Mouse (Mus musculus) layer of hippocampus, adult 18-20 months (tissue): ENCODE measurements at regions not wholly inside any gene's neighbourhood (a gene's known extent, or its start where the extent isn't known, plus 50 kb on each side); places are given as distances from the start of the nearest gene placed in this dataset.
"Not testable (repeated sequence)": the region's sequence is repeated elsewhere in the genome, so short reads cannot be mapped to it uniquely, and the experiment has no call there.

Experiments
- DNase-seq, 2 experiments: peaks; one replicate each; pipeline ENCODE4 v3.0.0; 2022; ENCODE audit warnings: low spot score in 2 of 2

DNA sequence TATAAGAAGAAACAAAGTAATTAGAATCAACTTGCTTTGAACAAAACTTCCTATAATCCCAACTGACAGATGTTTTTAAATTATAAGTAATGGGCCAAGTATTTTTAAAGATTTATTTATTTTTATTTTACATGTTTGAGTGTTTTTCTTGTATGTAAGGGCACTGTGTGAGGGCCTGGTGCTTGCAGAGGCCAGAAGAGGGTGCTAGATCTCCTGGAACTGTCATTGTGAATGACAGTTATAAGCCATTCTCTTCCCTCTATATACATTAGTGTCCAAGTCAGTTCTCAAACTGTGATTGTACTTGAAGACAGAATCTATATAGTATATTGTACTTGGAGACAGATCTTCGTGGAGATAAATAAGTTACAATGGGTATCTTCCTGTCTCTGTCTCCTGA lies 149.1 kb upstream of the Palmd start:
- DNase-seq = peak in 1 of 2 experiments; percentile 30

DNA sequence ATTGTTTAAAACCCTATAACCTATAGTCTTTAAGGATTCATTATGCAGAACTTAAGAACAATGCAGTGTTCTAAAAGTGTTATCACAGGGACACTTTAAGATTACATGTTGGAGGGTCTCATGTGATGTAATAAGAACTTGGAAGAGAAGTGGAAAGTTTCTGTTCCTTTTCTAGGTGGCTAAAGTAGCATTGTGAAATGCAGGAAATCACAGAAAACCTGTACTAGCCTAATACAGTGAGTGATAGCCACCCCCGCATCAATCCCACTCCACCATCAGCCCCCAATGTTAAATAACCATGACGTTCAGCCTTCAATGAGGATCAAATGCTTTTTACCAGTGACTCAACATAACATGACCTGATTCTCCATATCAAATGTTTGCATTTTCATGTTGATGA lies 147.4 kb upstream of the Palmd start:
- no peak for DNase-seq

DNA sequence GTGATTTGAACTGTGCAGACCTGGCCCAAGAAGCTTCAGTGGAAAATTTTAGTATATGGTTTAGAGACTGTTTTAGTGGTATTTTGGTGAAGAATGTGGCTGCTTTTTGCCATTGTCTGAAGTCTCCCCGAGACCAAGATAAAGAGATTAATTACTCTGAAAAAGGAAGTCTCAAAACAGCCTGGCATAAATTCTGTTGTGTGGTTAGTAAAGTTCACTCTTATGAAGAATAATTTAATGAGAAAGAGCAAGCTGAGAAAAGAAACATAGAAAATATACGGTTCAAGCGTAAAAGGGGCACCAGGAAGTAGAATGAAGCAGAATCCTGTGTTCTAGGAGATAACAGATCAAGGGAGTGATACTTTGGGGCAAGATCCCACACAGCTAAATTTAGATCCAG lies 144.0 kb upstream of the Palmd start:
- DNase-seq = no peak

DNA sequence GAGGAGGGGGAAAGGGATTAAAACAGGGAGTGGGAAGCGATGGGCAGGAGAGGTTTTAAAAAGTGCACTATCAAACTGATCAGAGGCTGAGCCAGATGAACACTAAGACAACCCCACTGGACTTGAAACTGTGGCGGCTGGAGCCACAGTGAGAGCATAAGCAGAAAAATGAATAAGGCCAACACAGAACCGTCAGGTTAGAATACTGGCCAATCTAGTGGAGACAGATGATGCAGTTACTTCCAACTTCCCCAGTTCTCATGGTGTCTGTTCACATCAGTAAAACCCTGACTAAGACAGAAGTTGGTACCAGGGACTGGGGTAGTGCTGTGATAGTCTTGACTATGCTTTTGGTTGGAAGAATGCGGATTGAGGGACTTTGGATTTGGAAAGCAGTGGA lies 143.5 kb upstream of the Palmd start:
- no peak for DNase-seq

DNA sequence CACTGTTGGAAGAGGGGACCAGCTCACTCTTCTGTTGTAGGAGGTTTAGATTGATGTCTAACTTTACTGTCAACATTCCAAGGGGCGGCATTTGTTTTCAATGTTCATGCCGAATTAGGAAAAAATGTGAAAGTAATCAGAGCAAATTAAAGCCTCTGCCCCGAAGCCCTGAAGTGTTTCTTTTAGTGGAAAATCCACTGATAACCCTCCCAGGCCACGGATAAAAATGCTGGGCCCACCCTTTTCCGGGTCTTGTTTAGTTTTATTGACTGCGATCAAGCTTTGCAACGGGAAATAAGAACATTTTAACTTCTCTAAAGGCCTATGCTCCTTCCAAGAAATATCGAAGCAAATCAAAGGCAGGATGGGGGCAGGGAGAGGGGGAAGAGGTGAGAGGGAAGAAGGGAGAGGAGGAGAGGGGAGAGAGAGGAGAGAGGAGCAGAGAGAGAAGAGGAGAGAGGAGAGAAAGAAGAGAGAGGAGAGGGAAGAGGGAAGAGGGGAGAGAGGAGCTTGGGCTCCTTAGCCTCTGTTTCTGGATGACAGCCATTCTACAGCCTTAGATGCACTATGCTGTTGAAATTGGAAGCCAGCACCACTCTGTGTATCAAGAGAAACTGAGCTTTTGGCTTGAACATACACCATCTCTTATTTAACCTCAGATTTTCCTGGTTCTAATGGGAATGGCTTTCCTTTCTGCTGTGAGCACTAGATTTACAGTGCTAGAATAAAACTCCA lies 140.3 kb upstream of the Palmd start:
- no peak for DNase-seq

DNA sequence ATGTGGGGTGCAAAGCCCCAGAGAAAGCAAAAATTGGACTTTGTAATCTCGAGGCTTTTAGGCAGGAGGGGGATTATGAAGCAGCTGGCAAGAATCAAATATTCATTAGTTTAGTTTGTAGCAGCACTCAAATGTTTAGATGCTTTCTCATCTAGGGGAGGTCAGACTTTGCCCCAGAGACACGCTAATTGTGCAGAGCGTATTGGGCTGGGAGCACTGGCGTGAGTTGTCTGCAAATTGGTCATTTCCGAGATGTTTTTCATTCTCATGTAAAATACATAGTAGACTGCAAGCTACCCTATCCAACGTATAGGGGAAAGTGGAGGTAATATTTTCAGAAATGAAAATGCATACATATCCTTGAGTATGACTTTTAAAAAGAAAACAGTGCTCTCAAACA lies 139.2 kb upstream of the Palmd start:
- no peak for DNase-seq

DNA sequence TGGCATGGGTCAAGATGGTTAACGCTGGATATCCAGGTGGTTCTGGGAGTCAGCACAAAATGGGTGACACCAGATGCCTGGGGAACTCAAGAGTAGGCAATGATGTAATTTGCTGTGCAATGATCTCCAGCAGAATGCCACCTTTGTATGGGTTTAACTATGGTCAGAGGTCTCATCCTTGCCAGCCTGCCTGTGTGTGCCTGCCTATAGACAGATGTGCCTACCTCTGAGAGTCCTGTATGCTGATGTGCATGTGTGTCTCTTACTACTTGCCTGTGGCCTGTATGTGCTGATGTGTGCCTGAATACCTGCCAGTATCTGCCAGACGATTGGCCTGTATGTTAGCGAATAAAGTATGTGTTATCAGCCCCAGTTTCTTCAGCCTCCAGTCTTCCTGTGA lies 138.6 kb upstream of the Palmd start:
- no peak for DNase-seq

DNA sequence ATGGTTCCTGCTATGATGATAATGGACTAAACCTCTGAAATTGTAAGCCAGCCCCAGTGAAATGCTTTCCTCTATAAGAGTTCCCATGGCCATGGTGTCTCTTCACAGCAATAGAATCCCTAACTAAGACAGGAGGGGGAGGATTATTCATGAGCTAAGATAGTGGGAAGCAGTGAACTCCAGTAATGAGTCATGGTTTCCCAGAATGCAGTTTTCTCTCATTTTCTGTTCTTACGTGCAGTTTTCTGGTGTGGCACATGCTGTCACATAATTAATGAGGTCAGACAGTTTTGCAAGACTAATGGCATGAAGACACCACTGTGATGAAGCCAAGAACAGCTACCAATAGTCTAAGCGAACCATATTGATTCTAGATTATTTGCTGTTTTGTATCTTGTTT lies 118.9 kb upstream of the Palmd start:
- DNase-seq = peak in 1 of 2 experiments; percentile 16

DNA sequence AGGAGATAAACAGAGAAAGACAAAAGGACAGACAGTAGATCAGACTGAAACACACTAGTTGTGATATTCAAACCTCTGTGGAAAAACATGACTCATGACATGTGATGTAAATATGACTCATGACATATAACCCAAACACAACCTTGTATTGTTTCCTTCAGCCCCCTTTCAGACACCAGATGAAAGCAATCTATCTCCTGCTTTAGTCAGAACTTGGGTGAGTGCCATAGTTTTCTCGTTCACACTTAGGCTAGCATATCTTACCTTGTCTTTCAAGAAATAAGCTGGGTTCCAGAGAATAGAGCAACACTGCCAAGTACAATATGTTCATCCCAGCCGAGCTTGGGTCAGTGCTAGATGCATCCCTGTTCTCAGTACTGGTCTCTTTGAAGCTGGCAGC lies 107.9 kb upstream of the Palmd start:
- DNase-seq = no peak

DNA sequence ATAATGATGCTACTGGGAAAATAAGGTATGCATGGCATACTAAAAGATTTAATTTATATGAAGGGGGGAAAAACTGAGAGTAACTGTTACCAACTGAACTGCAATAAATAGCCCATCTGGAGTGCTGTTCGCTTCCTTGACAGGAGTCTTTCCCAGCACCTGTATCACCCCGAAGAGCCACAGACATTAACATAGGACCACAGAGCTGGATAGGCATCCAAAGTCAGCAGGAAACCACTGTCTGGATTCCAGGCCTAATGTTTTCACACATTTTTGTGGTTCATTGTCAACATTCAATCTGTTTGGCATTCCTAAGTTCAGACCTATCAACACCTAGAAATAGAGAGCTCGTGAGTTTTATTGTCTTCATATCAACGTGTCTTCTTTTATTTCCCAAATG lies 104.6 kb upstream of the Palmd start:
- DNase-seq = no peak

DNA sequence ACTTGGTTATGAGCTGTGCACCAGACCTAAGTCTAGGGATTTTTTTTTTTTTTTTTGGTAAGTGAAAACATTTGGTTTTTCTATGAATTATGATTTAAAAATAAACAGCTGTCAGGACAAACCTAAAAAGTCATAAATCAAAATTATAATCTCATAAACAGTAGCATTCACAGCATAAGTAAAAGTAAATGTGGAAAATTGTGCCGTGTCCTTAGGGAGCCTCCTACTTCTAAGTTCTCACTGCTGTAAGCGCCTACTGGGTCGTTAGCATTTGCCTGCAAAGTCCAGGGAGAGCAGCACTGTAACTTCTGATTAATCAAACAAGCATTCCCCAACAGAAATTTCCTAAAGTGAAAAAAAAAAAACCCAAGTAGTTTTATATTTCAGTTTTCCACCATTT lies 104.2 kb upstream of the Palmd start:
- no peak for DNase-seq

DNA sequence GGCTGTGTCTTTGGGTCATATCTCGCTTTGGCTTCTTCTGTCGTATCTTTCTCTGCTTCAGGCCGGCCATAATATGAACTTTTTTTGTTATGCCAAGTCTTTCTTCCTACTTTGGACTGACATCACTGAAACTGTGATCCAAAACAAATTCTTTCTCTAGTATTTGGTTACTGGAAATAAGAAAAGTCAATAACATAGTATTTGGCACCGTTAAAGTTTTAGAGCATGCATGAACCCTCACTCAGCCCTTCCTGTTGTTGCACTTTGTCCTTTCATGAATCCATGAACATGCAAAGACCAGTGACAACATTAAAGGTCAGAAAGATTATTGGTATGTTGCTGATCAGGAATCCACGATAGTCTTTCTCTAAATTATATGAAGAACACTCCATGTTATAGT lies 103.1 kb upstream of the Palmd start:
- DNase-seq = no peak

DNA sequence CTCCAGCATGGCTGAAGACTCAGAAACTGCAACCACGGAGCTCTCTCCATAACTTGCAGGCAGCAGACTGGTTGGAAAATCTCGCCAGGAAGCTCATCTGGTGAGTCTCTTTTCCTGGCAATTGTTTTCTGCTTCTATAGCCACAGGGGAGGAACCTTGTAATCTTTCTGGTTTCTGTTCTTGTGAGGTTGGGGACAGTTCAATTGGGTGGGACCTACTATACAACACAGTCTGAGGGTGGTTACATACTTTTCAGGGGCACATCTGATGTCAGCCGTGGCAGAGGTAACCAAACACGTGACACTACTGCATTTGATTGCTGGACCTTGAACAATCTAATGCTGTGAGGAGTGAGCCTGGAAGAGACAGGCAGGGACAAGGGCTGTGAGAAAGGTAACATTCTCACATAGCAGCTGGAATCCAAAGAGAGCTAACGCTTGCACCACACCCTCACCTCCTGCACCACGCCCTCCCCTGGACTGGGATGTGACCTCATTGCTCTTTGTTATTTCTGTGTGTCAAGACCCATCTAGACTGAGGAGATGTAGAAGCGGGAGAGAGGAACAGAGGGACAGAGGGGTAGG lies 98.8 kb upstream of the Palmd start:
- DNase-seq = no peak

DNA sequence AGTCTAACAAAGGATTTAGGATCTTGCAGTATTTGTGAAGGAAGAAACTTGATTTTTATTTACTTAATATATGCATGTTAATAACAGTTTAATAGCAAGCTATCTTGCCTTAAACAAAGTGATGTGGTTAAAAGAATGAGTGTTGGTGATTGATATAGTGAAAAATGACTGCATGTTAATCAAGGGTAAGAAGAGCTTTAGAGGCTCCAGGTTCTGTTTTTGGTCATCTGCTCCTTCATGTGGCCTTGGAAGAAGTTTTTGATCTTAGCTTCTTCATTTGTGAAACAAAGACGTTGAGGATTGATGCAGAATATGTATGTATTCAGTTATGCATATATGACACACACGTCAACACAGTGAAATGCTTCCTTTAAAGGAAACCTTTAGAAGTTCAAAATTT lies 97.1 kb upstream of the Palmd start:
- DNase-seq = no peak

DNA sequence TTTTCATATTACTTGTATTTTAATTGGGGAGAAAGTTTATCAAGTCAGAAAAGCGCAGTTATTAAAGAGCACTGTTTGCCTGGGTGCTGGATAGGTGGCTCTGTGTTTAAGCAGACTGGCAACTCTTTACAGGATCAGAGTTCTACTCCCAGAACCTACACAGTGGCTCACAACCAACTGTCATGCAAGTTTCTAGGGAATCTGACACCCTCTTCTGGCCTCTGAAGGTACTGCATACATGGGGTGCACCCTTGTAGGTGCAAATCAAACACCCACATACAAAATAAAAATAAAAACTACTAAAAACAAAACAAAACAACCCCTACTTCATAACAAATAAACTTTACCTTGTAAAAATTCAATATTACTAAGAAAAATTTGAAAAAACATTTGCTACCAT lies 93.0 kb upstream of the Palmd start:
- no peak for DNase-seq

DNA sequence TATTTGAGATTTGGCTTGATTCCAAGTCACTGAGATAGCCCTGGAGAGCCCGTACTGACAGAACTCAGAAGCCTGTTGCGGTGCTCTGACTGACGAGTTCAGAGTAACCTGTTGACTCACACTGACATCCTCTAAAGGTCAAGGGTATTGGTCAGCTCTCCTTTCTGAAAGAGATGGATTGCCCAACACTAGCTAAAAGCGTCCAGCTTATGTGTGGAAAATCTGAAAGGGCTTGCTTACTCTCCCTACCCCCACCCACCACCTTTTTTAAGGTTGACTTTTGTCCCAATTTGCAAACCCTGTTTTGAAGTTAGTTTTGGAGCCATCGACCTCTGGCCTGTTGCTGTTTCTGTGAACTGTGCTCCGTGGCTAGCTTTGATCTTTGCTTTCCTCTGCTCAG lies 92.4 kb upstream of the Palmd start:
- no peak for DNase-seq

DNA sequence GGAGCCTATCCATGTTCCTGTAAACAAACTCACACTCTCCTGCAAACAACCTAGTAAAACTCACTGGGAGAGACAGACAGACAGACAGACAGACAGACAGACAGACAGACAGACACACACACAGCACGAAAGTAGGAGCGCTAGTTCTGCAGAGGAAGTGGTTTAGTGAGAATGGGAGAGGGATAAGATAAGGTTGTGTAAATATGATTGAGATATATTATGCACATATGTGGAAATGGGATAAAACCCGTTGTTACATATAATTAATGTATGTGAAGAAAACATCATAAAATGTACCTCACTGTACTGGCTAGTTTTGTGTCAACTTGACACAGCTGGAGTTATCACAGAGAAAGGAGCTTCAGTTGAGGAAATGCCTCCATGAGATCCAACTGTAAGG lies 85.9 kb upstream of the Palmd start:
- DNase-seq = not testable (repeated sequence)

DNA sequence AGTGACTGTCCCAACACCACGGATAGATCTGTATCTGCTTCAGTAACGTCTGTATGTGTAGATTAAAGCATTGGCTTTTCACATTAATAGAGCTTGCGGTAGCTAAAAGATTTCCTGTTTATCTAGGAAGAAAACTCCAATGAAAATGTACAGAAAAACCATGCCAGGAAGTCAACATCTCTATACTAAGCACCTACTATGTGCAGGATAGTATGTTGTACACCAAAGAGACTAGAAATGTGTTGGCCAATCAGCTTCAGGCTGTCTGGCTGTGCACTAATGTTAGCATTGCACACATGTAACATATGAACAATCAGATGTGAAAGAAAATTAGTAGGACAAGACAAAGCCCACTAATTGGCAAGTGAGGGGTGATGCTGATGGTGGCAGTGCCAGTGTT lies 82.6 kb upstream of the Palmd start:
- no peak for DNase-seq

DNA sequence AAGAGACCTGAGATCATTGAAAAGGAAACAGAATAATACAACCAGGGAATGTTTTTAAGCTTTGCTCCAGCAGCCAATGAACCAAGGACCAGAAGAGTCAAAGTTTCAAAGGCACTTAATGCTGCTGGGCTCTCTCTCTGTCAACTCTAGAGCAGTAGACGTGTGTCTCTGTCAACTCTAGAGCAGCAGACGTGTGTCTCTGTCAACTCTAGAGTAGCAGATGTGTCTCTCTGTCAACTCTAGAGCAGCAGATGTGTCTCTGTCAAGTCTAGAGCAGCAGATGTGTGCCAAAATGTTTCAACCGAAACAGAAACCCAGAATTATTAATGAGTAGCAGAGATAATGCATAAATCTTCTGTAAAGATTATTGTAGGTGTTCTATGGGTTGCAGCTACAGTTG lies 82.1 kb upstream of the Palmd start:
- no peak for DNase-seq

DNA sequence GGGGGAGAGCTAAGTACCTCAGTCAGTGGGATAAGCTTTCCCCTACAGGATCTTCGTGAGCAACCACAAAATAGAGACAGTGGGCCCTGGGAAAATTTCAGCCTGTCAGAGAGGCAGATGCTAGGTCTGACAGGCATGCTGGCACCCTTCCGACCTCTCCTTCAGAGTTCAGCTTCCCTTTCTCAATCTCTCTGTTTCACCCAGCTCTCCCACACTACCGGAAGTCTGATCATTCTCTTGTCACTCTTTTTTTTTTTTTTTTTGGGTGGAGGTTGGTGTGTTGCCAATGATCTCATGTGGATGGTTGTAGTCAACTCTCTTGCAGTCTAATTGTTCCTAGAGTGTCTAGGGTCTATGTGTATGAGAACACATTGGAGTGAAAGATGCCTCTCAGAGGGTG lies 80.6 kb upstream of the Palmd start:
- no peak for DNase-seq

DNA sequence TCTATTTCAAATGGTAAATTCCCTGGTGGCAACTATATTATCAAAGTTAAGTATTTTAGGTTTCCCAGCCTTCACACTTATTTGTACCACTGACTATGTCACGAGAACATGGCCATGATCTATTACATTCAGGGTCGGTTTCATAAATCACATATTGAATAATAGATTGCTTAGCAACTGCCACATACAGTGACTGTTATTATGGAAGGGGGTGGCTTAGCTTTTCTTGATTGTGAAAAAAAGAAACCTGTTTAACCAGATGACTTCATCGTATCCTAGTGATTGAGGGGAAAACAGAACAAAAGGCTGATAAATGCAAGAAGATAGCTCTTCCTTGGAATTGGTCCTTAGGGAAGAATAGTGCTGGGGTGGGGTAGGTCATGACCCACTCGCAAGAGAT lies 76.0 kb upstream of the Palmd start:
- DNase-seq = no peak

DNA sequence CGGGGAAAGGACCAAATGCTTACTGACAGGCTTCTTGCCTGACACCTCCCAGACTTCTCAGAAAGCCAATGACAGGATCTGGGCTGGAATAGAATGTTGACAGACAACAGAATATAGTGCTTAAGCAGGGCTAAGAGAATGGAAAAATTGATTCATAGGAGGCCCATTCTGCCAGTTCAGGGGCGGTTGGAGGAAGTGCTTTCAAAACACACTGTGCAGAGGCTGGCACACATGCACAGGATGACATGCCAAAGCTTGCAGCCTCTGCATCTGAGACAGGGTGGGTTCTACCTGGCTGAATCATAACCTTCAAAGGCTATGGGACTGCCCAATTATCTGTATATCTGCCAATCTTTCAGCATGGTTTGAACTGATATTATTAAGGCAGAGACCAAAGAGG lies 75.5 kb upstream of the Palmd start:
- peak in 1 of 2 experiments; percentile 57 for DNase-seq

DNA sequence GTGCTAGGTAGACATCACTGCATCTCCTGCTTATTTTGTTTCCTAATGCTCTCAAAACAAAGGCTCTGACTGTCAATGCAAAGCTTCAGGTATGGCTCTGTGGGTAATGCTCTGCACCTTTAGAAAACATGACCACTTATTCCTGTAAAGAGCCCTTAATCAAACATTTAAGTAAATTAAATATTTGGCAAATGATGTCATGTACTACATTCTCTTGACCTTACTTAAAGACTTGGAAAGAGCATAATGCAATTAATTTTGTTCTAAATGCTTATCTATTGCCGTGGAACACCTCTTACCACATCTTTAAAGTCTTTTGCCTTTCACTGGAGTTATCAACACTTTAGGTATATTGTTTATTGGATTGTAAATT lies 70.1 kb upstream of the Palmd start:
- no peak for DNase-seq
